Mouse (Mus musculus) spleen, postnatal 4 days (tissue): ENCODE data around the gene Spty2d1.

ENCODE experiments used
- DNase-seq, 2 experiments: peaks; one replicate each; pipeline ENCODE4 v3.0.0; 2022; ENCODE audit warnings: low spot score in 2 of 2

The Spty2d1 gene

GRCm38 (mm10) chr7:47022482-47022881 lies 14.3 kb upstream of the Spty2d1 start:
- DNase-seq, result peak in 1 of 2 experiments; percentile 21

GRCm38 (mm10) chr7:47020956-47021355 lies 12.7 kb upstream of the Spty2d1 start:
- no peak for DNase-seq

- DNase-seq, result no peak
Observed at GRCm38 (mm10) chr7:47019641-47020040, 11.4 kb upstream of the Spty2d1 start.

GRCm38 (mm10) chr7:47017146-47017545 lies 8.9 kb upstream of the Spty2d1 start:
- no peak for DNase-seq

- no peak for DNase-seq
Observed at GRCm38 (mm10) chr7:47016602-47017001, 8.4 kb upstream of the Spty2d1 start.

GRCm38 (mm10) chr7:47015390-47016065 lies 7.3 kb upstream of the Spty2d1 start:
- peak; percentile 84 to 86 for DNase-seq

GRCm38 (mm10) chr7:47014564-47015389 lies 6.6 kb upstream of the Spty2d1 start:
- peak in 1 of 2 experiments; percentile 25 for DNase-seq

- DNase-seq, result peak in 1 of 2 experiments; percentile 35
Observed at GRCm38 (mm10) chr7:47013131-47013767, 5.0 kb upstream of the Spty2d1 start.

- no peak for DNase-seq
Observed at GRCm38 (mm10) chr7:47007818-47008167, 418 bp downstream of the Spty2d1 start.

GRCm38 (mm10) chr7:47007109-47007780 lies 966 bp downstream of the Spty2d1 start:
- DNase-seq, result no peak

GRCm38 (mm10) chr7:47003411-47004115 lies 4.6 kb downstream of the Spty2d1 start:
- no peak for DNase-seq

GRCm38 (mm10) chr7:47001900-47002275 lies 6.3 kb downstream of the Spty2d1 start:
- DNase-seq, result no peak

- no peak for DNase-seq
Observed at GRCm38 (mm10) chr7:47001125-47001899, 6.9 kb downstream of the Spty2d1 start.

GRCm38 (mm10) chr7:47000644-47000983 lies 7.6 kb downstream of the Spty2d1 start:
- DNase-seq, result no peak

GRCm38 (mm10) chr7:46999983-47000643 lies 8.1 kb downstream of the Spty2d1 start:
- DNase-seq, result no peak

- DNase-seq, result no peak
Observed at GRCm38 (mm10) chr7:46998942-46999341, 9.3 kb downstream of the Spty2d1 start.

- no peak for DNase-seq
Observed at GRCm38 (mm10) chr7:46997644-46998395, 10.4 kb downstream of the Spty2d1 start.

GRCm38 (mm10) chr7:46997008-46997407 lies 11.2 kb downstream of the Spty2d1 start:
- DNase-seq, result no peak

GRCm38 (mm10) chr7:46995558-46995957 lies 12.7 kb downstream of the Spty2d1 start:
- DNase-seq, result no peak

- no peak for DNase-seq
Observed at GRCm38 (mm10) chr7:46993079-46993478, 15.1 kb downstream of the Spty2d1 start.
